Mouse (Mus musculus) kidney, adult 10 weeks (tissue): ENCODE data around the gene Pmf1. TPM values are rescaled to one million over a fixed set of nuclear protein-coding genes. Genes with fewer than 3 reads are reported as not detected.

ENCODE experiments used
- polyA plus RNA-seq: library from polyadenylated mRNA; stranded (reverse); fragments of 350-450 nt; fragmentation: Illumina TruSeq; extraction: RNeasy Lipid Tissue Mini Kit (QIAGEN cat#74804); gene quantifications from one replicate; pipeline ENCODE4 v1.2.3, GENCODE M21; 2014; ENCODE audit warnings: low read depth, low replicate concordance

The Pmf1 gene
- 1.9 TPM for polyA plus RNA-seq

GRCm38 (mm10) chr3:88409741-88410644 lies at the start of gene Pmf1:
Pmf1 (minus strand) TSS chr3:88410331.

GRCm38 (mm10) chr3:88424605-88425329 lies 14.6 kb upstream of the Pmf1 start, which contains the start of gene Slc25a44:
Slc25a44 (minus strand) TSS chr3:88425139.

GRCm38 (mm10) chr3:88384364-88384763 lies 25.8 kb downstream of the Pmf1 start, which contains the start of gene Bglap:
Bglap (minus strand) TSS chr3:88384464.

GRCm38 (mm10) chr3:88378599-88378998 lies 31.5 kb downstream of the Pmf1 start, which contains the start of gene Bglap2:
Bglap2 (minus strand) TSS chr3:88378699.

GRCm38 (mm10) chr3:88372643-88373042 lies 37.5 kb downstream of the Pmf1 start, which contains the start of gene Bglap3:
Bglap3 (minus strand) TSS chr3:88372743.

GRCm38 (mm10) chr3:88364337-88364736 lies 45.8 kb downstream of the Pmf1 start, which contains the start of gene Paqr6:
Paqr6 (plus strand) TSS chr3:88364584.

Other genes starting within 250 kb of the Pmf1 start
- 0.40 TPM for gene Rhbg, start 155.6 kb downstream of the Pmf1 start, polyA plus RNA-seq
- not detected for gene Gm38392, start 123.1 kb downstream of the Pmf1 start, polyA plus RNA-seq
- 4.5 TPM for gene Tsacc, start 113.3 kb downstream of the Pmf1 start, polyA plus RNA-seq
- 106 TPM for gene Cct3, start 113.2 kb downstream of the Pmf1 start, polyA plus RNA-seq
- 2.8 TPM for gene Glmp, start 85.3 kb downstream of the Pmf1 start, polyA plus RNA-seq
- 0.61 TPM for gene Tmem79, start 74.2 kb downstream of the Pmf1 start, polyA plus RNA-seq
- 23.3 TPM for gene Smg5, start 74.1 kb downstream of the Pmf1 start, polyA plus RNA-seq
- not detected for gene Paqr6, start 45.7 kb downstream of the Pmf1 start, polyA plus RNA-seq
- 0.57 TPM for gene Bglap3, start 37.6 kb downstream of the Pmf1 start, polyA plus RNA-seq
- gene Bglap2, start 31.6 kb downstream of the Pmf1 start, polyA plus RNA-seq: not detected
- not detected for gene Bglap, start 25.9 kb downstream of the Pmf1 start, polyA plus RNA-seq
- gene Slc25a44, start 14.8 kb upstream of the Pmf1 start, polyA plus RNA-seq: 13.4 TPM
- gene Sema4a, start 50.9 kb upstream of the Pmf1 start, polyA plus RNA-seq: 77.3 TPM
- gene Lmna, start 99.6 kb upstream of the Pmf1 start, polyA plus RNA-seq: 2.7 TPM
- gene Mex3a, start 122.1 kb upstream of the Pmf1 start, polyA plus RNA-seq: 0.57 TPM
- 2.4 TPM for gene Rab25, start 138.0 kb upstream of the Pmf1 start, polyA plus RNA-seq
- gene Lamtor2, start 142.7 kb upstream of the Pmf1 start, polyA plus RNA-seq: 7.3 TPM
- gene Ubqln4, start 143.4 kb upstream of the Pmf1 start, polyA plus RNA-seq: 19.4 TPM
- 22.5 TPM for gene Ssr2, start 165.5 kb upstream of the Pmf1 start, polyA plus RNA-seq
- gene Arhgef2, start 195.6 kb upstream of the Pmf1 start, polyA plus RNA-seq: 11.2 TPM
- gene Rxfp4, start 242.8 kb upstream of the Pmf1 start, polyA plus RNA-seq: not detected